Mouse (Mus musculus) embryonic facial prominence, embryonic 13.5 days (tissue): Measurements from ENCODE around the gene Lsm3. TPM values are rescaled to one million over a fixed set of nuclear protein-coding genes. Genes with fewer than 3 reads are reported as not detected.

Experiments
- ATAC-seq: fragments of 200-750 bp; cut with Nextera tagmentation; 2 replicates; pipeline ENCODE4 v1.8.0; 2017; ENCODE audit warnings: low read depth; ENCODE audit not compliant: insufficient number of reproducible peaks, insufficient read depth, low FRiP score, low TSS enrichment
- H3K27ac ChIP-seq: fragments of 300-500 bp; sonication (generic); 2 replicates; pipeline ENCODE4 v1.5.1; 2015; ENCODE audit warnings: moderate library complexity, mild to moderate bottlenecking, inconsistent platforms
- H3K27me3 ChIP-seq: fragments of 300-500 bp; sonication (generic); 2 replicates; pipeline ENCODE4 v1.6.1; 2015; ENCODE audit warnings: mild to moderate bottlenecking, inconsistent platforms
- H3K36me3 ChIP-seq: fragments of 300-500 bp; sonication (generic); 2 replicates; pipeline ENCODE4 v1.6.1; 2015; ENCODE audit warnings: mild to moderate bottlenecking, inconsistent platforms
- H3K4me1 ChIP-seq: fragments of 300-500 bp; sonication (generic); 2 replicates; pipeline ENCODE4 v1.6.1; 2015; ENCODE audit warnings: inconsistent platforms
- H3K4me2 ChIP-seq: fragments of 300-500 bp; sonication (generic); 2 replicates; pipeline ENCODE4 v1.6.1; 2015; ENCODE audit warnings: moderate library complexity, mild to moderate bottlenecking, inconsistent platforms
- H3K4me3 ChIP-seq: fragments of 300-500 bp; sonication (generic); 2 replicates; pipeline ENCODE4 v1.5.1; 2015; ENCODE audit warnings: mild to moderate bottlenecking, inconsistent platforms
- H3K9ac ChIP-seq: fragments of 300-500 bp; sonication (generic); 2 replicates; pipeline ENCODE4 v1.6.1; 2015; ENCODE audit warnings: mild to moderate bottlenecking, inconsistent platforms
- H3K9me3 ChIP-seq: fragments of 300-500 bp; sonication (generic); 2 replicates; pipeline ENCODE4 v1.6.1; 2016; ENCODE audit warnings: inconsistent platforms
- WGBS: fragments of 180-500 bp; shearing (Covaris S2); methylation state at CpG from one replicate; pipeline ENCODE4 v1.1.7; 2015; ENCODE audit warnings: mixed read lengths; 5-methylcytosine and 5-hydroxymethylcytosine counted together
- polyA plus RNA-seq: library from polyadenylated mRNA; unstranded; fragments of >200 nt; fragmentation: Nextera tagmentation; extraction: Ambion mirVana; gene quantifications from 2 replicates; pipeline ENCODE4 v1.2.1, GENCODE M21; 2015

Lsm3 gene
- polyA plus RNA-seq, 1 experiment from 2014 or later, result 281 TPM

- WGBS, result 22% methylated on average over 10 of the region's 10 CpGs
- Histone ChIP-seq H3K4me3 (peak overlapping the region; percentile 87), H3K27me3 (no peaks in the 10 kb centered on the region), H3K4me1 (peaks cover 22% of the 10 kb centered on the region), H3K9me3 (no peaks in the 10 kb centered on the region), H3K36me3 (peaks cover 27% of the 10 kb centered on the region), H3K4me2 (peak overlapping the region; percentile 82), H3K9ac (peak overlapping the region; percentile 95), H3K27ac (peak overlapping the region; percentile 51; the same call in 1 of the 2 replicates)
- ATAC-seq, result no peak
Observed at GRCm38 (mm10) chr6:91514737-91515362, 878 bp upstream of the Lsm3 start.

DNA sequence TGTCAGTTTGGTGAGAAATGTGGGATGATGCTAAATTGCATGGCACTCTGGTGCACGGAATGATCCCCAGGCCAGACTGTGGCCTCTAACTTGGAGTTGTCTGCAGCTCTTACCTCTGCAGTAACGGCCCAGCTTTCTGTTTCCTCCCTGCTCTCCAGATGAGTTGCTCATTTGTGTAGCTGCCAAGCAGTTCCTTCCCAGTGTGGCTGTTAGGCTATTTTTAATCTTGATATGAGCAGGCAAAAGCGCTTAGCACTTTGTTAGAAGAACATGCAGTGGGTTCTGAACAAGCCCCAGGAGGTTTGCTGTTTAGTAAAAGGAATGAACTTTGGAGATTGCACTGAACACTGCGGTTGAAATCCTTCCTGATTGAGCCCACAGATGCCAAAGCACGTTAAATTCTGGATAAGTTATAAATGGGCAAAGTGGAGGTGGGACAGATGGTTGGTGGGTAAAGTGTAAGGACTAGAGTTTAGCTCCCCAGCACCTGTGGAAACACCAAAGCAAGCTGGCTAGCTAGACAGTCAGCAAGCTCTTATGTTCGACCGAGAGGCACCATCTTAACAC, 2.8 kb downstream of the Lsm3 start:
- no peaks in the 10 kb centered on the region for H3K9me3 ChIP-seq
- H3K36me3 ChIP-seq, result peaks cover 60% of the 10 kb centered on the region
- H3K27ac ChIP-seq, result no peak overlapping the region
- no peak overlapping the region for H3K4me2 ChIP-seq
- ATAC-seq, result no peak
- peaks cover 22% of the 10 kb centered on the region for H3K4me1 ChIP-seq
- WGBS, result 87% methylated on average over 7 of the region's 7 CpGs
- peak overlapping the region; percentile 27; the same call in 1 of the 2 replicates for H3K9ac ChIP-seq
- no peak overlapping the region for H3K4me3 ChIP-seq
- H3K27me3 ChIP-seq, result no peaks in the 10 kb centered on the region

DNA sequence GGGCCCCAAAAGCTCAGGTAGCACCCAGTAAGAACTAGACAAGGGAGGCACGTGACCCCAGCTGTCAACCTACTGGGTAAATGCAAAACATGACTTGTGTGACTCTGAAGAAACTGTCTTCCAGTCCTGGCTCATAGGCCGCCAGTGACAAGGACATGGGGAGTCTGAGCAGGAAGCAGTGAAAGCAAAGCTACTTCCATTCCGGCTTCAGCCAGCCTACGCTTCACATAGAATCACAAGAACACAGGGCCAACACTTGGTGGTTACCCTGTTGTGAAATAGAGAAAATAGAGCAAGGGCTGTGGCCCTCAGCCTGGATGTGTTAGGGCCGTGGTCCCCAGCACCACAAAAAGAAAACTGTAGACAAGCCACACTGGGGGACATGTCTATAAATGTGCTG, 7.1 kb downstream of the Lsm3 start:
- no peaks in the 10 kb centered on the region for H3K27me3 ChIP-seq
- no peak overlapping the region for H3K4me3 ChIP-seq
- H3K4me1 ChIP-seq, result no peaks in the 10 kb centered on the region
- H3K36me3 ChIP-seq, result peaks cover 73% of the 10 kb centered on the region
- no peak overlapping the region for H3K9ac ChIP-seq
- H3K9me3 ChIP-seq, result no peaks in the 10 kb centered on the region
- 93% methylated on average over 5 of the region's 5 CpGs for WGBS
- no peak for ATAC-seq
- no peak overlapping the region for H3K4me2 ChIP-seq
- no peak overlapping the region for H3K27ac ChIP-seq

DNA sequence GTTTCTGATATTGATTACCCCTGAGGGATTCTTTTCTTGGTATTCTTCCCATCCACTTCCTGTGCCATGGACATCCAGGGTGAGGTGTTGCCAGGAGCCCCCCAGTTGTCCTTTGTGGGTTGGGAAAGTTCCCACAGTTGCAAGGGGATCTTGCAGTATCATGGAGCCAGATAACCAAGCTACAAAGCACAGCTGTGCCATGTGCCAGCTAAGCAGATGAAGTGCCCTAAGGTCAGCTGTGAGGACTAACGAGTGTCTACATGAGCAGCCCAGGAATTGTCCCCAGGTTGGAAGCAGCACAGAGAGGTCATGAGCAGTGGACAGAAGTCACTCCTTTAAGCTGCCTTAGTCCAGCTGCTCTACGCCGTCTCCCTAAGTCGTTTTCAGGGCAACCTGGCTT, 9.8 kb downstream of the Lsm3 start:
- no peak for ATAC-seq
- Histone ChIP-seq H3K4me3 (no peak overlapping the region), H3K27me3 (no peaks in the 10 kb centered on the region), H3K4me1 (no peaks in the 10 kb centered on the region), H3K36me3 (peaks cover 60% of the 10 kb centered on the region), H3K27ac (no peak overlapping the region), H3K9me3 (no peaks in the 10 kb centered on the region), H3K4me2 (no peak overlapping the region), H3K9ac (no peak overlapping the region)
- 80% methylated on average over 4 of the region's 4 CpGs for WGBS

DNA sequence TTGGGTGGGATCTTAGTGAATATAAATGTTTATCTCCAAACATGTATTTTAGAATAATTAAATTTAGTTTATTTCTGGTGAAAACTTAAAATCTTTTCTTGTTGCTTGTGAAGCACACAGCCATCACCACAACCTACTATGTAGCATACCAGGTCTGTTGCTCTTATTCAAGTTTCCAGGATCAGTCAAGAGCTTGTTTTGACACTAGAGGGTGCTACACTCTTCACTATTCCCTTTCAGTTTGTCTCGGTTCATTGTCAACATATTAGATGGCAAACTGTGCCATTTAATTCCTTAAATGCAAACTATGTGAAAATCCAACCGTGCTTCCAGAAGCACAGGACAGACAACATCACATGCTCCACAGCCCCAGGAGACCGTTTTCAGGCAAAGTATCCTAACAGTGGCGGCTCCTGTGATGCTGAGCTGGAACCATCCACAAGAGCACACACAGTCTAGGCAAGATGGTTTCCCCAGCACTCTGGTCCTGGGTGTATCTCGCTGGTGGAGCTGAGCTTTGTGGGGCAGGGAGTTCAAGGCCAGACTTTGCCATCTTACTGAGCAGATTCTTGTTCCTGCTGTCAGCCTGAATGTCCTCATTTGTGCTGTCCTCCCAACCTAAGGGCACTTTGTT, 11.6 kb downstream of the Lsm3 start:
- 37% methylated on average over 5 of the region's 5 CpGs for WGBS
- peaks cover under 1% of the 10 kb centered on the region; the same call in 1 of the 2 replicates for H3K4me1 ChIP-seq
- H3K4me2 ChIP-seq, result no peak overlapping the region
- H3K27ac ChIP-seq, result no peak overlapping the region
- no peak overlapping the region for H3K4me3 ChIP-seq
- peaks cover 42% of the 10 kb centered on the region for H3K36me3 ChIP-seq
- no peaks in the 10 kb centered on the region for H3K27me3 ChIP-seq
- H3K9me3 ChIP-seq, result no peaks in the 10 kb centered on the region
- ATAC-seq, result no peak
- H3K9ac ChIP-seq, result no peak overlapping the region

DNA sequence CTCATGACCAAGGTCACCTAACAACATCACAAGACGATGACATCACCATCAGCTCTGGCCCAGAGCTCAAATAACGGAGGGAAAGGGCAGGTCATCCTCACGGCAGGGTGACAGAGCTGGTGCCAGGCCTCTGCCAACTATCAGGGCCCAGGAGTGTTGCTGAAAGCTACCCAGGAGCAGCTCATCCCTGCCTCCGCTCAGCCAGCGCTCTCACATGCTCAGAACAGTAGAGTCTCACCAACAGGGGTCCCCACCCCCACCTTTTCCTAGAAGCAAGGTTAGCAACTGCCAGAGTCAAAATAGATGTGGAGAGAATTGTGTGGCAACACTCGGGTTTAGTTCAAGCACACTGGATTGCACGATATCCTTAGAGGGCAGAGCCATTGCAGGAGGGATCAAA, 12.5 kb downstream of the Lsm3 start:
- H3K4me2 ChIP-seq, result no peak overlapping the region
- H3K4me1 ChIP-seq, result peaks cover 9% of the 10 kb centered on the region
- H3K4me3 ChIP-seq, result no peak overlapping the region
- H3K27me3 ChIP-seq, result no peaks in the 10 kb centered on the region
- H3K36me3 ChIP-seq, result peaks cover 32% of the 10 kb centered on the region
- 83% methylated on average over 7 of the region's 7 CpGs for WGBS
- H3K9me3 ChIP-seq, result no peaks in the 10 kb centered on the region
- ATAC-seq, result no peak
- H3K9ac ChIP-seq, result no peak overlapping the region
- no peak overlapping the region for H3K27ac ChIP-seq

DNA sequence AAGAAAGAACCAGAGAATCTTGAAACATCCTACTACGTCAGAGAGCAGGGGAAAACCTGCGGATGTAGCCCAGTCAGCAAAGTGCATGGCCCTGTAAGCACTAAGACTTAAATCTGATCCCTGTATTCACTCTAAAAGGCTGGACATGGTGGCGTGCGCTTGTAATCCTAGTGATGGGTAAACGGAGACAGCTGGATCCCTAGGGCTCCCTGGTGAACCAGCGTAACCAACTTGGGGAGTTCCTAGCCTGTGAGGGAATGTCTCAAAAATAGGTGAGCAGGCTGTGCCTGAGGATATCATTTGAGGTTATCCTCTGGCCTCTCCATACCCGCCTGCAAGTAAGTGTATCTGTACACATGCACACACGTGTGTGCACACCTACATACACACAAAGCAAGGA, 14.9 kb downstream of the Lsm3 start:
- Histone ChIP-seq H3K36me3 (peaks cover 13% of the 10 kb centered on the region; the same call in 1 of the 2 replicates), H3K4me3 (no peak overlapping the region), H3K9ac (no peak overlapping the region), H3K4me1 (peaks cover 16% of the 10 kb centered on the region), H3K9me3 (no peaks in the 10 kb centered on the region), H3K4me2 (no peak overlapping the region), H3K27me3 (no peaks in the 10 kb centered on the region), H3K27ac (no peak overlapping the region)
- WGBS, result 82% methylated on average over 8 of the region's 8 CpGs
- no peak for ATAC-seq

GRCm38 (mm10) chr6:91531276-91531675, 15.5 kb downstream of the Lsm3 start:
- no peak overlapping the region for H3K4me2 ChIP-seq
- 83% methylated on average over 6 of the region's 6 CpGs for WGBS

DNA sequence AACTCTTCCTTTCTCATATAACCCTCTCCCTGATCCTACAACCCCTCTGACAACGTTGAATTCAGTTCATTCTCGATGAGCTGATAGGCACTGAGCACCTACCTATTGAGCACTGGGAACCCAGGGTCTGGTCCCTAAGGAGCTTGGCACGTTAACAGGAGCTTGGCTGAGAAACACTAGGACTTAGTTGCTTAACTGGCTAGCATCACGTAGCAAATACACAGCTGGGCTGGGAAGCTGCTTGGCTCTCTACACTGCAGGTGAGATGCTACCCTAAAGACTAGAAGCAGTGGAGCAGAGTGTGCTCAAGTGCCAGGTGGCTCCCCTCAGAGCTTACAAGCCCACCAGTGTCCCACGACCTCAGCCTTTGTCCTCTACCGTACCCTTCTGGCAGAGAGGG, 16.9 kb downstream of the Lsm3 start:
- Histone ChIP-seq H3K27me3 (no peaks in the 10 kb centered on the region), H3K27ac (peak overlapping the region; percentile 44), H3K9me3 (no peaks in the 10 kb centered on the region), H3K9ac (no peak overlapping the region), H3K4me1 (peaks cover 16% of the 10 kb centered on the region), H3K4me2 (no peak overlapping the region), H3K4me3 (no peak overlapping the region), H3K36me3 (peaks cover 13% of the 10 kb centered on the region; the same call in 1 of the 2 replicates)
- no peak for ATAC-seq
- WGBS, result 58% methylated on average over 6 of the region's 6 CpGs

More at GRCm38 (mm10) chr6:91531276-91531675, 15.5 kb downstream of the Lsm3 start:
- H3K4me3 ChIP-seq, result no peak overlapping the region
- peaks cover 13% of the 10 kb centered on the region; the same call in 1 of the 2 replicates for H3K36me3 ChIP-seq
- no peak for ATAC-seq
- H3K9me3 ChIP-seq, result no peaks in the 10 kb centered on the region
- no peak overlapping the region for H3K9ac ChIP-seq
- H3K27ac ChIP-seq, result no peak overlapping the region
- H3K27me3 ChIP-seq, result no peaks in the 10 kb centered on the region
- peaks cover 16% of the 10 kb centered on the region for H3K4me1 ChIP-seq

DNA sequence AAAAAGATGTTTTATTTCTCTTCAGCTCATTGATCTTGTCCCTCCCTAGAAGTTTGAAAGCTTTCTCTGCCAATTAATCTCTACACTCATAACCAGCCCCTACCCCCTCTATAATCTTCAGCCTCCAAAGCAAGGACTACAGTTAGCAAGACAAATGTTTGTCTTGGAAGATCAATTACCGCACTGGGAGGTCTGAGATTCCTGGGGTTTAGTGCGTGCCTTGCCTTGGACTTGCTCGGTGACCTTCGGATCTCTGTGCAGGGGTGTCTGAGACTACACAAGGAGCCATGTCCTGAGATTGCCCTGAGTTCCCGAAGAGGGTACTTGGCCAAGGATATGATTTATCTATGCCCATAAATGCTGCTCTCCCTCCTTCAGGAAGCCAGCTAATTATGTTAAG, 17.6 kb downstream of the Lsm3 start:
- Histone ChIP-seq H3K27ac (peak overlapping the region; percentile 16; the same call in 1 of the 2 replicates), H3K9me3 (no peaks in the 10 kb centered on the region), H3K27me3 (no peaks in the 10 kb centered on the region), H3K36me3 (peaks cover 10% of the 10 kb centered on the region; the same call in 1 of the 2 replicates), H3K4me3 (no peak overlapping the region), H3K4me1 (peaks cover 16% of the 10 kb centered on the region), H3K9ac (no peak overlapping the region), H3K4me2 (no peak overlapping the region)
- ATAC-seq, result no peak
- 35% methylated on average over 5 of the region's 5 CpGs for WGBS

- no peak overlapping the region for H3K4me2 ChIP-seq
- no peak for ATAC-seq
- peaks cover 16% of the 10 kb centered on the region for H3K4me1 ChIP-seq
- H3K36me3 ChIP-seq, result peaks cover 5% of the 10 kb centered on the region; the same call in 1 of the 2 replicates
- no peak overlapping the region for H3K9ac ChIP-seq
- peak overlapping the region; percentile 16; the same call in 1 of the 2 replicates for H3K27ac ChIP-seq
- 41% methylated on average over 2 of the region's 2 CpGs for WGBS
- no peaks in the 10 kb centered on the region for H3K9me3 ChIP-seq
- no peaks in the 10 kb centered on the region for H3K27me3 ChIP-seq
- no peak overlapping the region for H3K4me3 ChIP-seq
Observed at GRCm38 (mm10) chr6:91533771-91534170, 18.0 kb downstream of the Lsm3 start.

- no peak overlapping the region for H3K9ac ChIP-seq
- H3K27me3 ChIP-seq, result no peaks in the 10 kb centered on the region
- no peaks in the 10 kb centered on the region for H3K9me3 ChIP-seq
- no peak overlapping the region for H3K4me3 ChIP-seq
- peaks cover under 1% of the 10 kb centered on the region; the same call in 1 of the 2 replicates for H3K36me3 ChIP-seq
- H3K4me2 ChIP-seq, result no peak overlapping the region
- ATAC-seq, result no peak
- peaks cover 16% of the 10 kb centered on the region for H3K4me1 ChIP-seq
- H3K27ac ChIP-seq, result no peak overlapping the region
- 70% methylated on average over 4 of the region's 4 CpGs for WGBS
Observed at GRCm38 (mm10) chr6:91534268-91534667, 18.5 kb downstream of the Lsm3 start.
